Mouse (Mus musculus) granulocyte monocyte progenitor cell, adult 5-6 weeks (primary cell): ENCODE data around the gene Dglucy. TPM values are rescaled to one million over a fixed set of nuclear protein-coding genes. Genes with fewer than 3 reads are reported as not detected.

Experiments used
- ATAC-seq: replicated peaks from 2 replicates; pipeline ENCODE4 v1.8.0; 2016; ENCODE audit warnings: mild to moderate bottlenecking, moderate TSS enrichment, inconsistent platforms; ENCODE audit not compliant: poor library complexity, severe bottlenecking
- total RNA-seq, 2 experiments: library from RNA; stranded (forward) in 1 of 2; stranded (reverse) in 1 of 2; fragments of 200-712, 200-1000 nt in 1 of 2; fragments of >200 nt in 1 of 2; fragmentation: Nextera tagmentation in 1 of 2; gene quantifications; 2 replicates each; pipeline ENCODE4 v1.2.3; 2014 to 2017

Dglucy gene
- total RNA-seq, 2 experiments from 2014 or later, result 14.1 to 29.8 TPM

DNA sequence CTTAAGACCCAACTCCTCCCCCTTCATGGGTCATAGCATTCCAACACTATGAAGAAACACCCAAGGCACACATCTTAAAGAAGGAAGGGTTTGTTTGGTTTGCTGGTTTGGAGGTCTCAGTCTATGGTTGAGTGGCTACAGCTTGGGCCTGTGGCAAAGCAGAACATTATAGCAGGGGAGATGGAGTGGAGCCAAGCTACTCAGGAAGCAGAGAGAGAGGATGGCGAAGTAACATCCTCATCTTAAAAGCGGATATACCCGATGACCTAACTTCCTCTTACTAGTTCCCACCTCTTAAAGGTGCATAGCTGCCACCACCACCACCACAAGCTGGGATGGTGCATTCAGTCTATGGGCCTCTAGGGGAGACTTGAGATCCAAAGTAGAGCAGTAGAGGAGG, 58.4 kb downstream of the Dglucy start:
- peak; percentile 84 for ATAC-seq

DNA sequence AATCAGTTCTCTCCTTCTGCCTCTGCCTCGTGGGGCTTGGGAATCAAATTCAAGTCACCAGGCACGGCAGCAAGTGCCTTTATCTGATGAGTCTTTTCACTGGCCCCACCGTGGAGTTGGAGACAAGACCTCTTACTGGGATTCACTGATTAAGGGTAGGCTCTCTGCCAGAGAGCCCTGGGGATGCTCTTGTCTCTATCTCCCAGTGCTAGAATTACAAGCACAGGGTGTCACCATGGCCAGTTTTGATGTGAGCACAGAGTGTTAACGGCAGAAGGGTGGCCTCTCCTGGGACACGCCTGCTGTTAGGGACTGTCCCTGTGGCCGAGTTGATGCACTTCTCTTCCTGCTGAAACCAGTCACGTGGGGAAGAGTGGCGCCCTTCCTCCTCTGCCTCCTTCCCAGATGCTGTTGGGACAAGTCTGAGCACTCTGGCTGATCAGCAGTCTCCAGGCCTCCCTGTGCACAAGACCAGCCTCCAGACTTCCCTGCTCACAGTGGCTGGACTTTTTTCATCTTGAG, 60.3 kb downstream of the Dglucy start:
- peak; percentile 46 for ATAC-seq

DNA sequence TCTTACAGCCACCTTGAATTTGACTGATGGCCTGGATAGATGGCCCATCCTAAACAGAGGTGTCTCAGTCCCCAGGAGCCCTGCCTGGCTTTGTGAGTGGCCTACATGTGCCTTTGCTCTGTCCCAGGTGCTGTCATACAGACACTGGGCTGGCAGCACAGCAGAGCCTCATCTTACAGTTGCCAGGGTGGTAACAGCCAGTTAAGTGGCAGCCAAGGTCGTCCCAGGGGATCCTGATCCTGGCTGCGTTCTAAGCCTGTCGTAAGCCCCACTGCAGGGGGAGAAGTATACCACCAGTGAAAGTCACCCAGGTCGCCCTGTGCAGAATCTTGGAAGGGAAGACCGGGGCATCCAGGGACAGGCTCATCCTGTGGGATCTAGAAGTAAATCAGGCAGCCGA, 61.1 kb downstream of the Dglucy start:
- ATAC-seq, result no peak

DNA sequence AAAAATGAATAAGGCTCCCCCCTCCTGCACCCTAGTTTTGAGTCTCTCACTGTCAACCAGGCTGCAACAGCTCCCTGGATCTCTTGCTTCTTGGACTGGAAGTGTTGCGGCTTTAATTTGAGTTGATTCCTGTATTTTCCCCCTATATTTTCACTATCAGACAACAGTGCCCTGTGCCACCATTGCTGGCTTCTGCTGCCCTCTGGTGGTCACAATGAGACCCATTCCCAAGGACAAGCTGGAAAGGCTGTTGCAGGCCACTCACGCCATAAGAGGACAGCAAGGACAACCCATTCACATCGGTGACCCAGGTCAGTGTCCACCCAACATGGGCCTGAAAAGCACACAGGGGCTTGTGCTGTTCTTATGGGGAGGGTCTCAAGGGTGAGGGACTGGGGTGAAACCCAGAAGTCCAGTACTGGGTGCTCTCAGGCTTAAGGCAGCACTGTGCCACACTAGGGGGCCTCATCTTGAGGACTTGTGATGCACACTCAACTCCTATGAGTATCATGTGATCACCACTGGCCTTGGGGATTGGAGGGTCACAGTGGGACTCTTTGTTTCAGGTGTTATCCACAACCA, 62.4 kb downstream of the Dglucy start:
- ATAC-seq, result peak; percentile 65

DNA sequence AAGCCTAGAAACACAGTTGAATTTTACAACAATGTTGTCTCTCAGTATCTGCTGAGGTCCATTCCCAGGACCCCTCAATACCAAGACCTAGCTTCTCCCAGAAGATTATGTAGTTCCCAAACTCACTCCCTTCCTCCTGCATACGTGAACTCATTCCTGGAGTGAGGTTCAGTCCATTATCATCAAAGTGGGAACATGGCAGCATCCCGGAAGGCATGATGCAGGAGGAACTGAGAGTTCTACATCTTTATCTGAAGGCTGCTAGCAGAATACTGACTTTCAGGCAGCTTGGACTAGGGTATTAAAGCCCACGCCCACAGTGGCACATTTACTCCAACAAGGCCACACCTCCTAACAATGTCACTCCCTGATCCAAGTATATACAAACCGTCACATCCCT, 64.3 kb downstream of the Dglucy start:
- ATAC-seq, result no peak

DNA sequence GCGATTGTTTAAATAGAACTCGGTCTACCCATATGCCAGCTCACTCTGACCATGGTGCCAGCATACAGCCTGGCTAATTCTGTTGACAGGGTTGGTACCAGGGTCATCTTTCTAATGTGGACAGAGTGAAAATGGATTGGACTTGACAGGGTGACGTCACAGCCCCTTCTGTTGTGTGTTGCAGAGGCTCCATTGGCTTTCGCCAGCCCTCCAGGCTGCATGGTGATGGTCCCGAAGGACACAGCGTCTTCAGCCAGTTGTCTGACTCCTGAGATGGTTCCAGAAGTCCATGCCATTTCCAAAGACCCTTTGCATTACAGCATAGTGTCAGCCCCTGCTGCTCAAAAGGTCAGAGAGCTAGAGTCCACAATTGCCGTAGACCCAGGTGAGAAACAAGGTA, 65.7 kb downstream of the Dglucy start:
- no peak for ATAC-seq

DNA sequence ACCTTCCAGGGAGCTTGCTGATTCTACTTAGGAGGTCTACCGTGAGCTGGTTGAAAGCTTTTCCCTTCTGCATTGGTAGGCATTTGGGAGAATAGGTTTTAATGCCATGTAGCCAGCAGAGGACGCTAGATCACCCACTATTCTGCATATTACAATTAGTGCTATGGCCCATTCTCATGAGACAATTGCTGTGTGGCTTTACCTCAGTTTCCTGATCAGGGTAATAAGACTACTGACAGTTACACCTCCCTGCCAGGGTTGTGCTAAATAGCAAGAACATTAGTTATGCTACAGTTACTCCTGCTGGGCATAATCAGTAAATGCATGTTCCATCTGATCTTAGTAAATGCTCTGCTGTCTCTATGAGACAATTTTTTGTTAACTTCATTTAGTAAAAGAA, 67.0 kb downstream of the Dglucy start:
- no peak for ATAC-seq

DNA sequence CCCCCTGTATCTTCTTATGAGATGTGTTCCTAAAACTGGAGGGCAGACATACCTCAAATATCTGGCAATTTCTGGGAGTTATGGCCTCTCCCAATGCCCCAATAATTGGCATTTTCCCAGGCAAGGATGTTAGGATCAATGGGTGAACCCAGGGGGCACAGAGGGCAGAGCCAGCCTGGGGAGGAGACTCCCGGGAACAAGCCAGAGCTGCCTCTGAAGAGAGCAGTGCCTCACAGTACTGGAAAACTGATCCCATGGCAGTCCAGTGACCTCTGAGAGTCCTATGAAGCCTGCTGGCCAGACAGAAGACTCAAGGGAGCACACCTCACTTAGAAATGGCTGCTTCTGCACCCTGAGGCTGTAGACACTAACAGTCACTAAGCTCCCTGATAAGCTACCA, 67.7 kb downstream of the Dglucy start:
- no peak for ATAC-seq

DNA sequence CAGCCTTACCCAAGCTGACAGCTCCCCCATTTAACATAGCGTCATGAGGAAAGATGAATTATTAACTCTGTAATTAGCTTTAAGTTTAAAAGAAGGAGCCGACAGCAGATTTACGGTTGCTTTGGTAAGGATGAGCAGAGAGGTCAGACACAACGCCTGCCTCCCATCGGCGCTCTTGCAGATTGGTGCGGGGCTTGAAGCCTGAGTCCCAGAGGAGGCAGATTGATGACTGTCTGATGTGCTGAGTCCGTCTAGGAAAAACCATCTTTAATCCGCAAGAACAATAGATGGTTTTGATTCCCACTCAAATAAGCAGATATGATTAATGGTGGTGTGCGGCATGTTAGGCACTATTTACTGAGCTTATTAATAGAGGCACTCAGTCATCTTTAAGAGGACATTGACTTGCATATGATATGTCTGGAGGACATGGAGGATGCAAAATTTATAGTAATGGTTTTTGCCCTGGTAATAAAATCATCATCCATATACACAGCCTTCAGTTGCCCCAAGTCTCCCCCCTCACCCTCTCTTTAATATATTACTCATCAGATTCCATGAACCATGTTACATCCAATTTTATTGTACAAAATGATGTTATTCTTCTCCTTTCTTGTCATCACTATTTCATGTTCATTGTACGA, 68.7 kb downstream of the Dglucy start:
- ATAC-seq, result no peak

DNA sequence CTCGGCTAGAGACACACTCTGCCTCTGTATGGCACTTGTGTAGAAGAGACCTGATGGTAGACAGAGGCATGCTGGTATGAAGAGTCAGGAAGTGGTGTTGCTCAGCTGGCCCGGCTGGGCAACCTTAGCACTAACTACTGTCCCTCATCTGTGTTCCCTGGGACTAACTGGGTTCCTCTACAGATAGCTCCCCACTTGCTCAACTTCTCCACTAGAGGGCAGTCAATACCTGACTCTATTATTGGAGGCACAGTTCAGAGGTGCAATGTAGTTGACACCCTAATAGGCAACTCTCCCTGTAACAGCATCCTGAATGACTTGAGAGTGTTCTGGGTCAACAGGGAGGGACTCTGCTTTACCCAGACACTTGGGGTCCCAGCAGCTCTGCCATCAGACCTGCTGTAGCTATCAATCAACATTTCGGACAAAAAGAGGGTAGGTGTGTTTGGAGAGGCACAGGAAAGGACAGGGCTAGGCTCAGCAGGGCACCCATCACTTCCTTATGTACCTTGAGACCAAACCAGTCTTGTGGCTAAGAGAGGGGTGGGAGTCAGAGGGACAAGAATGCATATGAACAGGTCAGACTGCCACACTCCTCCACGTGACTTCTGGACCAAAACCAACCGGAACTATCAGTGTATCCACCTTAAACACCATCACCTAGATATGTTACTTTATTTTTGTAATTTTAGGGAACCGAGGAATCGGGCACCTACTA, 70.7 kb downstream of the Dglucy start:
- ATAC-seq, result peak; percentile 63

DNA sequence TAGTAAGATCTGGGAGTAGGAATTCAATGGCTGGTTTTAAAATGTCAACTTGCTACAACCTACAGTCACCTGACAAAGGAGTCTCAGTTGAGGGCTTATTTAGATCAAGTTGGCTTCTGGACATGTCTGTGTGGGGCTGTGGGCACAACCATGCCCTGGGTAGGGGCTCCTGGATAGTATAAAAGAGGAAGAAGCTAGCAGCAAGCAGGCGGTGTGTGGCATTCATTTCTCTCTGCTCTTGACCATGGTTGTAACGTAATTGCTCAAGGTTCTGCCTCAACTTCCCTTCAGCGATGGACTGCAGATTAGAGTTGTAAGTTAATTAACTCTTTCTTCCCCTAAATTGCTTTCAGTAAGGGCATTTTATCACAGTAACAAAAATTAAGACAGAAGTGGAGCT, 73.5 kb downstream of the Dglucy start:
- peak; percentile 72 for ATAC-seq

DNA sequence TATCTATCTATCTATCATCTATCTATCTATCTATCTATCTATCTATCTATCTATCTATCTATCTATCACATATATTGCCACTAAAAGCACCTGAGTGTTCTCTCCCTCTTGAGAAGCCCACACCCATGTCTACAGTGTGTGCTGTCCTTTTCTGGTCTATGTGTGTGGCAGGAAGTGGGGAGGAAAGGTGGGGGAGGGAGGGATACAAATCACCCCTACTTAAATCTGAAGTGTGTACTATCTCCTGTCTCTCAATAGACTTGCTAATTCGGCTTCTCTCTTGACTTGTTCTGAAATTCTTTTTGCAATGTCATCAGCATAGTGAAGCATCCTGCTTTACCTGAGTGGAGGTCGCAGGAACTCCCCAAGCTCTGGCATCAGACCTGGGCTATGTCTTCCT, 77.5 kb downstream of the Dglucy start:
- no peak for ATAC-seq

DNA sequence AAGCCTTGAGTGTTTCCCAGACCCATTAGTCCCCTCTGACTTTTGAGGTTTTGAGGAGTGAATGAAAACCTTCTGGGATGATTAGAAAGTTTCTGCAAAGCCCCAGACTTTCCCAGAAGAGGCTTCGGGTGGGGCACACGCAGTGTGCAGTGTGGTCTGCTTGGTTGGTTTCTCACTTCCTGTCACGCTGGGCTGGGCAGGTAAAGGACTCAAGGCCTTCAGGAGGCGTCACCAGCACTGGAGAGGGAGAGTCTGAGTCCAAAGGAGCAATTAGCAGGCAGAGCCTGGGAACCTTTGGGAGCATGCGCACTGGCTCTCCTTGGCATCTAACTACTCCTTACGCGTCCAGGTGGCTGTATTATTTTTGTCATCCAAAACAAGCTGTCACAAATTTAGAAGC, 78.9 kb downstream of the Dglucy start:
- no peak for ATAC-seq

DNA sequence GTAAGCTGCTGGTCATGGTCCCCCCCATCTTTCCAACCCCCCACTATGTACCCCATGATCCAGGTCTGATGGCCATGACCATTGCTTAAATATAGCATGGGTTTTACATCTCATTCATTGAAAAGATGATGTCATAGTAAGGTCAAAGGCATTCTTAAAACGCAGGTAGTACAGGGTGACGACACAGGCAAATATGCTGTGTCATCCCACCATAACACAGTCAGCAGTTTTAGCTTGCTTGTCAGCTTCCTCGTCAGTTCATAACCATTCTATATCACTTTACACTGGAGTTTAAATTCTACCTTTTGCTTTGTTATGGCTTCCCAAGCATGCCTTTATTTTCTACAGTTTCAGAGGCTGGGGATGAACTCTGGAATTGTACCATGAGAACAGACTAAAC, 83.4 kb downstream of the Dglucy start:
- ATAC-seq, result peak; percentile 42

DNA sequence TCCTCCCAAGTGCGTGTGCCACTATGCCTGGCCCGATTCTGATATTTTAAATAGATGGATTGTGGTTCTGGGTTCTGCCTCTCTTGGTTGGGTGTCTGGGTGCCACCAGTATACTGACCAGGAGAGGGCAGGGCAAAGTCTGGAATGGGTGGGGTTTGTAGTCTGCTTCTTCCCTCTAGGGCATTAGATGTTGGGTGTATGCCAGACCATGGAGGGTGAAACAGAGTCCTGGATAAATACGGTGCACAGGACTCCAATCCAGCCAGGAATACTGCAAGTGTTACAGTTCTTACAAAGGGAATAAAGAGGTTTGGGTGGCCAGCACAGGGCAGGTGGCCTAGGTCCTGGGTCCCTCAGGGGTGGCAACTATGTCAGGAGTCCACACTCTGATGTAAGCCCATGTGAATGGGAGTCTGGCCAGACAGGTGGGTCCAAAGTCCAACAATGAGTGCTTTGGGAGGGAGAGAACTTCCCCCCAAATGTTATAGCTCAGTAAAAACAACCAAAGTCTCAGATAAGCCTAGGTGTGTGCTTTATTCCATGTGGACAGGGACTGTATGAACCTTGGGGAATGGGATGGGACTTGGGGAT, 84.1 kb downstream of the Dglucy start:
- ATAC-seq, result no peak

DNA sequence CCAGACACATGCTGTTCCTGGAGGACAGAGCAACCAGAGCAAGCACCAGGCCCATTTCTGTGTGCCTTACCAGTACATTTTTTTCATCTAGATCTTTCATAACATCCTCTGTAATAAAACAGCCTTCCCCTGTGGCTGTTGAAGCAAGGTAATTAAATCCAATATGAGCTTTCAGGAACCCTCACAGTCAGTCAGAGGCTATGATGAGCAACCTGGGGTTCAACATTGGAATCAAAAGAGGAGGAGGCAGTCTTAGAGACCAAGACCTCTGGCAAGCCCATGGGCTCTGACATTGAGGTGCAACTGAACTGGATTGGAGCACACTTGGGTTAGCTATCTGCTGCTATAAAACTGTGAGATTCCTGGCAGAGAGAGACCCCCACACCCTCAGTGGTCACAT, 86.2 kb downstream of the Dglucy start:
- no peak for ATAC-seq

DNA sequence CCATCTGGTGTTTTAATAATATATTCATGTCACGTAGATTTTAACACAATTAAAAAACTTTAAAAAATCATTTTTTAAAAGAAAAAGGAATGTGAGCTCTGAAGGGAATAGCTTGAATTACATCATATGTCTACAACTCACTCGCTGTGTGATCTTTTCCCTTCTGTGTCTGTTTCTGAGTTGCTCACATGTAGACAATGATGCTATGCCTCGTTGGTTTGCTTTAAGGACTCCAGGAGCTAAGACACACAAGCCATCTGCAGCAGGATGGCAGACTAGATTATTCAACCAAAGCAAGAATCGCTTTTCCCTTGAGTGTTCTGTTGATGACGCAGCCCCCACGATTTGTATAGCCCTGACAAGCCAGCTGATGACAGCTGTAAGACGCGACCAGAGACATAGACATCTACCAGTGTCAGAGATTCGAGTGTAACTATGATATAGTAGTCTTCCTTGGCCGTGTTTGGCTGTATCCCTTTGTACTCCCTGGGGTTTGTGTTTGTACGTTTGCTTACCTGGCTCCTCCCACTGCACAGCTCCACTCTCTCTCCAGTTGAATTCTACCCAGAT, 86.7 kb downstream of the Dglucy start:
- no peak for ATAC-seq

DNA sequence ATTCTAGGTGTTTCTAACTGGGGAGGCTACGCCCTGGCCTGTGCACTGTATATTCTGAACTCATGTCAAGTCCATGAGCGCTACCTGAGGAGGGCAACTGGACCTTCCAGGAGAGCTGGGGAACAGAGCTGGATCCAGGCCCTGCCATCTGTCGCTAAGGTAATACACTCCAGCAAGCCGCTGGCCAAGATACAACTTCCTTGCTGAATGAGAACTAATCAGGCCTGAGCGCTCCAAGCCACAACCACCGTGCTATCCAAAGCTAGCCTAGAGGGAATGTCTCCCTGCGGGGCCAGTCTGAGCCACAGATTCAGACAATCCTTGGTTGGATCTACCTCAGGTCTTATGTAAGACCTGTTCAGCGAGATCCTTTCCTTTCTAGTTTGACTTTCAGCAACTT, 88.2 kb downstream of the Dglucy start:
- no peak for ATAC-seq

DNA sequence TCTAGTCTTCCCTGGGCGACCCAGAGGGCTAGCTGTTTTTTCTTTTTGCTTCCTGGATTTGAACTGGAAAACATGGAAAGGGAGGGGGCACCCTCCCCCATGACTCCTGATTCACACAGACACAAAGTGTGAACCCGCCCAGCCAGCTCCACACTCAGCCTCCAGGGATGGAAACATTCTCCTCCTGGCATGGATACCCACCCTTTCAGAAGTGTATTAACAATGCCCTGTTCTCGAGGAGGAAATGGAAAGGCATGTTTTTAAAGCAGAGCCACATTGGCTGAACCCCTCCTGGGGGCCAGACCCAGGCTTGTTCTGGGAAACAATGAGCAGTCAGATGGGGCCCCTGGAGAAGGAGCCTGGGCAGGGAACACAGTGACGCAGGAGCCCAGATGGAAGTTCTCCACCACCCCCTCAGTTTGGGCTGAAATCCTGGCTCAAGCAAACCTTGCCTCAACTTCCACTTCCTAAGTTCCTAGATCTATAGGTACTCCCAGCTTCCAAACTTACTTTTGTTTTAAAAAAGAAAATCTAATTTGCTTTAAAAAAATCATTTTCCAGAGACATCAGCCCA, 89.3 kb downstream of the Dglucy start:
- no peak for ATAC-seq

DNA sequence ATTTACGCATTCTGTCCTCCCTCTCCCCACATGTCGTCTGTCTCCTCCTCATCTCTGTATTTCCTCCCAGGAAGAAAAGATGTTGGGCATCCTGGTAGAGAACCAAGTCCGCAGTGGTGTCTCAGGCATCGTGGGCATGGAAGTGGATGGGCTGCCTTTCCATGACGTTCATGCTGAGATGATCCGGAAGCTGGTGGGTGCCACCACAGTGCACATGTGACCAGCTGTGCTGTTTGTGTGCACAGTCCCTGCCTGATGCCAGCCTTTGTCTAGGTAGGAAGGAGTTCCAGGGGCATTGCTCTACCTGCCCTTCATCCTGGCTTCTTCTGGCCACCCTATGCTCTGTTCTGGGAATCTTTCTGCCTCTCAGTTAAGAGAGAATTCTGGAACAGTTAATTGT, 92.4 kb downstream of the Dglucy start:
- no peak for ATAC-seq

DNA sequence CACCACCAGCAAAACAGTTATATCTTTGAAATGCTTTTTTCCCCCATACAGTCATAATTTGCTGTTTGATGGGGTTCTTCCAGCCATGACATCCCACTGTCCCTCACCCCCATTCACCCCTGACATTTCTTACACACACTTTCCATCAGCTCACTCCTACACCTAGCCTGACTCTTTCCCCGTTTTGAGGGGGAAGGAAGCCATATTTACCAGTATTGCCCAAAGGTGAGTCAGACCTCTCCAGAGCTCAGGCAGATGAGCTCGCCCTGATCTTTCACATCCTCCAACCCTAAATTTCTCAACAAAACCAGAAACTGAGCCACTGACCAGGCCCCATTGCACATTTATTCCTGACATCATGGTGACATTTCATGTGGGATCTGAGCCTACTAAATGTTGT, 93.0 kb downstream of the Dglucy start:
- peak; percentile 34 for ATAC-seq
